Mouse (Mus musculus): ENCODE measurements around the gene Pld3.

Gene Pld3

DNA sequence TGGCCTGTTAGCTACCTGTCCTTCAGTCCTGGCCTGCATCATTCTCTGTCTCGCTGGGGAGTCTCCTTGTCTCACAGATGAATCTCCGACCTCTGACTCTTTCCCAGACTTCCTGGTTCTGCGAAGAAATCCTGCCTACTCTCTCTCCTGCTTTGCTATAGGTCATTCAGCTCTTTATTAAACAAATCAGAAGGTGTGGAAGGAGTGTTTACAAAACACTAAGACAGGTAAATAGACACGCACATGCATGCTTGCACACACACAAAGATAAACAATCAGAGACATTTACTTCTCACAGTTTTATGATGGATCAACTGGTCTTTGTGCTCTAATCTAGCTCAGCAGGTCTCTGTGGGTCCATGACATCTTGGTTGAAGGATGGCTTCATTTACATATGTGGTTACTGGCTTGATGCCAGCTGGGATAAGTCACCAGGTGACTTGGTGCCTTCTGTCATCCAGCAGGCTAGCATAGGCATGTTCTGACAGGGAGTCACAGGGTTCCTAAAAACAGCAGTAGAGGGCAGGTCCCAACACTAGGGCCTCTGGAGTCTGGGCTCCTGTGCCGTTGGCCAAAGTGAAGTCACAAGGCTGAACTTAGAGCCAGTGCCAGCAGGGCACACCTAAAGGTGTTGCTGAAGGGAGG, 16.7 kb upstream of the Pld3 start:
- peak; percentile 40 to 77 for DNase-seq (ENCODE audit: low spot score in 2 of 2)

DNA sequence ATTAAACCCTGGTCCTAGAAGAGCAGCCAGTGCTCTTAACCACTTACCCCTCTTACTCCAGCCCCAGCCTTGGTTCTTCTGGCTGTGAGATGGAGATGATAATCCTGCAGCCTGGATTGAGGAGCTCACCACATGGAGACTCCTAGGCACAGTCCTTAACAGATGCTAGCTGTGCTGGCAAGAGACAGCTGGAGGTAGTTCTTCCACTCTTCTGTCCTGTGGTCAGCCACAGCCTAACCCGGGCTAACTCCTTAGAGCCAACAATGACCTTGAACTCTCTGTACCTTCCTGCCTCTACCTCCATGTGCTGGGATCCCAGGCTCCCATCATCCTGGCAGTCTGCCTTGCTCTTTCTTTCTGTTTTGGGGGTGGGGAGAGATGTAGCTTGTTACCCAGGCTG, 8.0 kb upstream of the Pld3 start:
- no peak for DNase-seq (ENCODE audit: low spot score in 2 of 2)

- no peak for DNase-seq (ENCODE audit: low spot score in 2 of 2)
Observed at GRCm38 (mm10) chr7:27560291-27560887, 7.4 kb upstream of the Pld3 start.

DNA sequence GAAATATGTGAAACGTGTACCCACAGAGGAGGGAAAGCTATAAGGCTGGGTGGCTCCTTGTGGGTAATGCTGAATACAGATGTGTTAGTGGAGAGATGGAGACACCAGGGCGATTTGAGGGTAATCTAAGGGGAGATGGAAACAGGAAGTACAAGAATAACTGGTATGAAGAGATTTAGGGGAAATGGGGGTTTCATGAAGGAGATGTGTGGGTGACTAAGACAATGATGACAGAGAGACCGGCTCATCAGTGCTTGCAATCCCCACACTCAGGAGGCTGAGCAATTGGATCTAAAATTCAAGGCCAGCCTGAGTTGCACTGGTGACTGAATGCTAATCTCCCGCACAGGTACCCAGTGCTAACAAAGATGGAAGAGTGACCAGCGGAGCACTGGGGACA, 948 bp downstream of the Pld3 start:
- DNase-seq (ENCODE audit: low spot score in 2 of 2), result no peak

DNA sequence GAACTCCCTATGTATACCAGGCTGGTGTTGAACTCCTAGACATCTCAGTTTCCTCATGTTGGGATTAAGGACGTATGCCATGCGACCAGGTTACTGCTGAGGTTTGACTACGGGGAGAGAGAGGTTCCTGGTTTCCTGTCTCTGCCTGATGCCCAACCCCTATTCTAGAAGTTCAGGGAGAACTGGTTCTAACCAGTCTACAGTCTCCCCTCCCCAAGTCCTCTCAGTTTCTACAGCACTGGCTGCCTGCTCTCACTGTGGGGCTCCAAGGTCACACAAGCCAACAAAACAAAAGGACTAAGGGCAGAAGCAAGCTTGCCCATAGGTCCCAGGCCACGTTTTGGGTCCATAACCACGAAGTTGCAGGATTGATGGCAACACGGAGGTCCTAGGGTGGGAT, 3.4 kb downstream of the Pld3 start:
- DNase-seq (ENCODE audit: low spot score in 2 of 2), result no peak

- no peak for DNase-seq (ENCODE audit: low spot score in 2 of 2)
Observed at GRCm38 (mm10) chr7:27544675-27545370, 8.2 kb downstream of the Pld3 start.

DNA sequence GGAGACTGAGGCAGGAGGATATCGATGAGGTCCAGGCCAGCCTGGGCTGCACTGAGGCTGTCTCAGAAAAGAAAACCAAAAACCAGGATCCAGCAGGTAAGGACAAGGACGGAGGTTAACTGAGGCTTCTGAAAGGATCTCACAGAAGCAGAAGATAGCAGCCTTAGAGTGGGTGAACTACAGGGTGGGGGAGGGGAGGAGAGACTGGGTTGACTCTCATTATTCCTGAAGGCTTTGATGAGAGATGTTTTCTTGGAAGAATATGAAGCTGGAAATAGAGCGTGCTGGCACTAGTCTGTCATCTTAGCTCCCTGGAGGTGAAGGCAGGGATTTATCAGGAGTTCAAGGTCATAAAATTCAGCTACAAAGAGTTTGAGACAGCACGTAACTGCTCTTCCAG, 9.2 kb downstream of the Pld3 start:
- DNase-seq (ENCODE audit: low spot score in 2 of 2), result no peak

- no peak for DNase-seq (ENCODE audit: low spot score in 2 of 2)
Observed at GRCm38 (mm10) chr7:27543065-27543464, 10.0 kb downstream of the Pld3 start.

- peak; percentile 62 to 87 for DNase-seq (ENCODE audit: low spot score in 2 of 2)
Observed at GRCm38 (mm10) chr7:27542392-27543033, 10.5 kb downstream of the Pld3 start.

DNA sequence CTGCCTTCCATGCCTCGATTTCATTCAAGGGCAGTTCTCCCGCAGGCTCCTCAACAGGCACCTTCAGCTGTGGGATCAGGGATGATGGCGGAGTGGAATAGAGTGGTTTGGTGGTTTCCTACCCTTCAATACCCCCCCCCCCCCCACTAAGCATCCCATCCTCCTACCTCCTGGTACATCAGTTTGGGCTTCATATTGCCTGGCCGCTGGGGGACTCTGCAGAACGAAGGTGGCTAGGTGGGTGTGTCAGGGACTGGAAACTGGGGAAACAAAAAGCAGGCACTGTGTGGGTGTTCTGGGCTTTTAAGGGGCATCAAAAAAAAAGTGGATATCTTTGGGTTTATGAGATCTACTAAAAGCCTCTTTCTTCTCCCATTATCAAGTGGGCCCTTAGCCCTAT, 11.1 kb downstream of the Pld3 start:
- DNase-seq (ENCODE audit: low spot score in 2 of 2), result no peak

GRCm38 (mm10) chr7:27541431-27541830, 11.6 kb downstream of the Pld3 start:
- no peak for DNase-seq (ENCODE audit: low spot score in 2 of 2)

DNA sequence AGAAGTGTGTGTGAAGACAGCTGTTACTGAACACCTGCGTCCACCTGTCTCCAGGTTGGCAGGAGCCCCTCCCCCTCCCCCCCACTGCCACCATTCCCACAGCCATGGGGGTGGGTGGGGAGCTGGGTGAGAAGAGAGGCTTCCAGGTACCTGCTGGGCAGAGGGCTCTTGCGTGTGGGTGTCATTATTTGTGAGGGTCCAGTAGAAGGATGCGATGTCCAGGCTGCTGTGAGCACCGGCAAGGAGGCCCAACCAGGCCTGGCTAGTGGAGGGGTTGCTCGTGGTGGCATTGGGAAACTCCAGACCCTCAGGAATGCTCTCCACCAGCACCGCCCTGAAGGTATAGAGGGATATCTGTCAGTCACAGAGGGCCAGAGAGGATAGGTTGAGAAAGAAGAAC, 12.1 kb downstream of the Pld3 start:
- DNase-seq (ENCODE audit: low spot score in 2 of 2), result no peak

DNA sequence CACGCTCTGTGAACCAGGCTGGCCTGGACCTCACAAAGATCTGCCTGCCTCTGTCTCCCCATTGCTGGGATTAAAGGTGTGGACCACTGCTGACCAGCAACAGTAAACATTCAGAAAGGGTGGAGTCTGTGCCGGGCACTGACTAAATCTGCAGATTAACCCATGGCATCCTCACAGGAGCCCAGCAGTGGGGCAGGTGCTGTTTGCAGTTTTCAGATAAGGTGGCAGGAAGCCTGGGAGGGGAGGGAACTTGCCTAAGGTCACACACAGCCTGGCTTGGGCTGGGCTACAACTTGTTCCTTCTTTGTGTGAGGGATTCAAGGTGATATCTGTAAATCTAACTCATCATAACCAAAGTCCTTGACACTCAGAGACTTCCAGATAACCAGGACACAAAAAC, 12.5 kb downstream of the Pld3 start:
- no peak for DNase-seq (ENCODE audit: low spot score in 2 of 2)

- DNase-seq (ENCODE audit: low spot score in 2 of 2), result no peak
Observed at GRCm38 (mm10) chr7:27538797-27539196, 14.2 kb downstream of the Pld3 start.

GRCm38 (mm10) chr7:27537998-27538397, 15.0 kb downstream of the Pld3 start:
- DNase-seq (ENCODE audit: low spot score in 2 of 2), result no peak

DNA sequence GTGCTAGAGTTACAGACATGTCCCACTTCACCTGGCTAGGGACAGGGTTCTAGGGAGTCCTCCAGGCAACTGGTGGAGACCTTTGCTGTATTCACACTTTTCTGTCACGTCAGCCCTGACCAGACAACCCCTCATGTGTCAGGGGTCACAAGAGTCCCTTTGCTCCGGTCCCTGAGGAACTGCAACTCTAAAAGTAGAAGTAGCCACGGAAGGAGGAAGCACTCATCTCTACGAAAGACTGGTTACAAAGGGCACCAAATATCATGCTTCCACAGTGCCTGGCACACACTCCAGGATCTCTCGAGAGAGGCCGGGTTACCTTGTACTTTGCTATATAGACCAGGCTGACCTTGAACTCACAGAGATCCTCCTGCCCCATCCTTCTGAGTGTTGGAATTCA, 16.4 kb downstream of the Pld3 start:
- DNase-seq (ENCODE audit: low spot score in 2 of 2), result no peak

GRCm38 (mm10) chr7:27535386-27535785, 17.6 kb downstream of the Pld3 start:
- no peak for DNase-seq (ENCODE audit: low spot score in 2 of 2)

DNA sequence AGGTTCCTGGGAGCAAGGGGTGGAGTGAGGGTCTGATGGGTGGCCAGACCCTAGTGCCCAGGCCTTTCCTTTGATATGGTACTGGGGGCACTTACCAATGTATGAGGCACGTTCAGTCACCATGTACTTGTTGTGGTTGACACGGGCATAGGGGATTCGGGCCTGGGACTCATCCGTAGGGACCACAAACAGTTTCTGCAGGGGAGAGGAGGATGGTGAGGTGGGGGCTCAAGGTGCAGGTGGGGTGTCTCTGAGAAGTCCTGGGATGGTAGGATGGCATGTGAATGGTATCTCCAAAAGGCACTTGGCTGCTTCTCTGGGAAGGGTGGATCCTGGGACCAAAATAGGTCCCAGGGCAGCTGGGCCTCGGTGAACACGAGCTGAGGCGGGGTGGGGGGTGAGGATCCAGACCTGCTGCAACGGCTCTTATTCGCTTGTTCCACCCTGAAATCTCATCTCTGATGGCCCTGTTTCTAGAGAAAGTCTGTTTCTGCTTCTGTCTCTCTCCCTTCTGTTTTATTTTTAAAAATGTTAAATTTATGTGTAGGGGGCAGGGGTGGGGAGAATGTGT, 20.5 kb downstream of the Pld3 start:
- DNase-seq (ENCODE audit: low spot score in 2 of 2), result no peak

GRCm38 (mm10) chr7:27531707-27532106, 21.3 kb downstream of the Pld3 start:
- no peak for DNase-seq (ENCODE audit: low spot score in 2 of 2)

DNA sequence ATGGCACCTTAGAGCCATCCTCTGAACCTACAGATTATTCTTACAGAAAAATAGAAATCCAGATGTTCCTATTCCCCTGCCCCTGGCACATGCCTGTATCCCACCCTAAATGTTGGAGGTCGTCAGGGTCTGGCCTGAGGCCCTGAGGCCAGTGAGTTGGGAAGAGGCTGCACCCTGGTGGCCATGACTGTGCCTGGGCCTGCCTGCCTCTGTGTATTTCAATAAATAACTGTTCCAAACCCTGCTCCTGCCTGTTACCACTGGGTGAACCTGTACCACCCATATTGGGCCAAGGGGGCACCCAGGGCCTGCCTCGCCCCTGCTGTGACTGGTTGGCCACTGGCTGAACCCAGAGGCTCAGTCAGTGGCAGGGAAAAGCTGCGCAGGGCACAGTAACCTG, 22.1 kb downstream of the Pld3 start:
- DNase-seq (ENCODE audit: low spot score in 2 of 2), result no peak

DNA sequence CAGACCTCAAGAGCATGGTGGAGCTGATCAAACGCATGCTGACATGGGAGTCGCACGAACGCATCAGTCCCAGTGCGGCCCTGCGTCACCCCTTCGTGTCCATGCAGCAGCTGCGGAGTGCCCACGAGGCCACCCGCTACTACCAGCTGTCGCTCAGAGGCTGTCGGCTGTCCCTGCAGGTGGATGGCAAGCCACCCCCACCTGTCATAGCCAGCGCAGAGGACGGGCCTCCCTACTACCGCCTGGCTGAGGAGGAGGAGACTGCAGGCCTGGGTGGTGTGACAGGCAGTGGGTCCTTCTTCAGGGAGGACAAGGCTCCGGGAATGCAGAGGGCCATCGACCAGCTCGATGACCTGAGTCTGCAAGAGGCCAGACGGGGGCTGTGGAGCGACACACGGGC, 23.9 kb downstream of the Pld3 start:
- no peak for DNase-seq (ENCODE audit: low spot score in 2 of 2)

DNA sequence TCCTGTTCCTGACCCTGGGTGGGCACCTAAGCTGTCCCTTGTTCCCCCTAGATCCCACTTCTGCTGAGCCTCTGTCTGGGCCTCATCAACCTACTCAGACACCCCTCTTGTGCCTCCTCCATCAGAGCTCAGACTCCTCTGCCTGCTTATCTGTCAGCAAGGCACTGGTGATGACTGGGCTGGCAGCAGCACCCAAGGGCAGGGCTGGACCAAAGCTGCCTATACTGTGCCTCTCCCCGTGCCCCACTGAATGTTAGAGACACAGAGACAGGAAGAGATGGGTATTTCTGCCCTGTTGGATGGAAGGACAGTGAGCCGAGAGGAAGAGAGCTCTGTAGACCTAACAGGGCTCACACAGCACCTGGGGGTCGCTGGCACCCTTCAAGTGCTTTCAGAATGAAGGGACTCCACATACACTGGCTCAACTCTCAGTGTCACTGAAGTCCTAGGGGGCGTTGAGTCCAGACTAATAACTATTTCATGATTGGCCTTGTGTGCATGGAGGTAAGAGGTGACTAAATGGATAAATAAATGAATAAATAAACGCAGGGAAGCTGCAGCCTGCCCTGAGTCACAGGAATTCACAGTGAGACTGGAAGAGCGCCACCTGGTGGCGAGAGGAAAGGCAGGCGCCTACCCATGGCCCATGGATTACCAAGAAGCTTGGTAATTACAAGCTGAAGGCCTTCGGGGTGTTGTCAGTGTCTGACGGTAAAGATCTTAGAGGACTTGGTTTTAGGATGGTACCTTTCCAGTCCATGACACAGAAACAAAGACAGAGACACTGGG, 26.8 kb downstream of the Pld3 start:
- peak; percentile 57 to 59 for DNase-seq (ENCODE audit: low spot score in 2 of 2)
